Mouse (Mus musculus): ENCODE measurements around the gene Trappc1. TPM values are rescaled to one million over a fixed set of nuclear protein-coding genes. Genes with fewer than 3 reads are reported as not detected.
A peak's percentile ranks its signal among the peaks of the same experiment; 100 is the strongest.

Trappc1 gene
- total and polyA plus RNA-seq, 3 experiments: 85.4 to 124 (median 102) TPM

- TF ChIP-seq ZKSCAN1 (IDR thresholded peaks at IDR 0.05; ENCODE audit: borderline replicate concordance, low read depth, low read length): no peak
- TF ChIP-seq IRF4 (IDR thresholded peaks at IDR 0.05; ENCODE audit: low read depth, low read length): peak; percentile 53; the same call in 1 of the 2 replicates
- TF ChIP-seq TCF12 (IDR thresholded peaks at IDR 0.05; ENCODE audit: low read depth, low read length): peak; percentile 68
- TF ChIP-seq PAX5 (IDR thresholded peaks at IDR 0.05; ENCODE audit: low read length): no peak
- no peak for TF ChIP-seq USF1 (IDR thresholded peaks at IDR 0.05; ENCODE audit: low read depth, low read length)
- TF ChIP-seq ETS1 (conservative IDR thresholded peaks at IDR 0.05; ENCODE audit: low read depth, low read length): no peak
- TF ChIP-seq MYC (IDR thresholded peaks at IDR 0.05; ENCODE audit: low read depth, low read length): no peak
- no peak for TF ChIP-seq EP300 (IDR thresholded peaks at IDR 0.05; ENCODE audit: low read length)
- no peak for TF ChIP-seq UBTF (IDR thresholded peaks at IDR 0.05; ENCODE audit: low read depth, low read length)
- TF ChIP-seq NRF1 (IDR thresholded peaks at IDR 0.05; ENCODE audit: low read depth, low read length): no peak
- TF ChIP-seq SIN3A (IDR thresholded peaks at IDR 0.05; ENCODE audit: low read length): peak; percentile 28; the same call in 1 of the 2 replicates
- no peak; the same call in 1 of the 2 replicates for TF ChIP-seq MAZ (IDR thresholded peaks at IDR 0.05; ENCODE audit: low read depth, low read length)
- no peak for TF ChIP-seq ZNF384 (IDR thresholded peaks at IDR 0.05; ENCODE audit: low read depth, low read length)
- peak; percentile 87 for TF ChIP-seq KAT2A (IDR thresholded peaks at IDR 0.05; ENCODE audit: insufficient replicate concordance, low read length)
- TF ChIP-seq RCOR1 (conservative IDR thresholded peaks at IDR 0.05; ENCODE audit: low read depth, low read length): no peak
- peak; percentile 56 for TF ChIP-seq HCFC1 (IDR thresholded peaks at IDR 0.05; ENCODE audit: low read depth, low read length)
- TF ChIP-seq BHLHE40 (IDR thresholded peaks at IDR 0.05; ENCODE audit: low read depth, low read length): no peak
- no peak for TF ChIP-seq JUND (conservative IDR thresholded peaks at IDR 0.05; ENCODE audit: low read depth, low read length)
- no peak for TF ChIP-seq RAD21 (IDR thresholded peaks at IDR 0.05; ENCODE audit: low read depth, low read length)
Observed at GRCm38 (mm10) chr11:69331929-69332405, 8.2 kb downstream of the Trappc1 start (continued).

DNA sequence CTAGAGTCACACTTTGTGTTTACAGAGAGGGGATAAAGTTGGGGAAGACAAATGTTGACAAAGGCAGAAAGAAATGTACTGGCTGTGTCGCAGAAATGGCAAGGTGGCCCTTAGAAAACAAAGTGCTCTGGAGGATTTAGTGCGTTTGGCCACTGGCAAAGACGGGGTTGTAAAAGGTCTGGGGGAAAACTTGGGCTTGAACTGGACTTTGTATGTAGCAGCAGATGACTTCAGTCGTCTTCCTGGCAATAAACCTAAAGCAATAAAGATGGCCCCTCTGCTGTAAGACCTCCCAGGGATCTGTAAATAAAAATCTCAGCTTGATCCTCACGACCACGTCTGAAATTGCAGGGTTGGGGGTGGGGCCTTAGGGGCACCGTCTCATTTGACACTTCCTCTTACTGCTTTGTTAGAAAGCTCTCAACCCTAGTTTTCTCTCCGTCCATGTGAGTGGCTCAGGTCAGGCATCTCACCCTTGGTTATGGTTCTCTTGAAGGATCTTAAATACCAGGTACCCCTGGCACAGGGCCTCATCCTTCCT, 9.0 kb downstream of the Trappc1 start:
- Histone ChIP-seq H3K4me2 (ENCODE audit: insufficient read depth, low read depth, poor library complexity, severe bottlenecking) (peak overlapping the region; percentile 52; the same call in 1 of the 2 replicates), H3K9me3 (replicated peaks; ENCODE audit: low read length) (peaks cover 3% of the 10 kb centered on the region), H3K4me1 (ENCODE audit: control insufficient read depth in 1 of 2, insufficient read depth in 2 of 2) (peaks cover 5 to 14% of the 10 kb centered on the region in 2 experiments; a peak in 3 of 4 replicates), H3K27ac (ENCODE audit: insufficient read depth, low read depth) (no peak overlapping the region), H3K4me3 (replicated peaks in 1 of 3; ENCODE audit: low read depth in 2 of 3, low read length in 2 of 3, poor library complexity in 1 of 3) (no peak overlapping the region), H3K79me2 (replicated peaks; ENCODE audit: control insufficient read depth, extremely low read depth, insufficient read depth, poor library complexity, severe bottlenecking) (no peaks in the 10 kb centered on the region), H3K9ac (ENCODE audit: insufficient read depth, low read depth) (peak overlapping the region; percentile 50), H3K36me3 (replicated peaks in 1 of 2; ENCODE audit: control insufficient read depth in 1 of 2, insufficient read depth in 1 of 2, low read length in 1 of 2) (no peaks in the 10 kb centered on the region), H3K27me3 (replicated peaks) (peaks cover 25% of the 10 kb centered on the region)
- no peak for DNase-seq (ENCODE audit: extremely low read depth)
- dilution Hi-C loops (cut with MboI; ENCODE audit: extremely low pct_ligation_motif_present, extremely low pct_unique_long_range_greater_than_20kb, low sequenced_read_pairs) (no loop called here), in situ Hi-C loops (cut with MboI; ENCODE audit: low pct_ligation_motif_present, low pct_unique_long_range_greater_than_20kb, low sequenced_read_pairs) (loop anchor here (5.0 kb wide), 2 partner anchors 35 to 60 kb away; partner anchors contain the start of gene Chd3)
- no peak for TF ChIP-seq ETS1 (conservative IDR thresholded peaks at IDR 0.05; ENCODE audit: low read depth, low read length)
- 0 out of 2 replicates have a peak, but pooled peaks have one; percentile 22 for TF ChIP-seq CHD2 (IDR thresholded peaks at IDR 0.05; ENCODE audit: low read length)
- no peak for TF ChIP-seq CHD1 (IDR thresholded peaks at IDR 0.05; ENCODE audit: low read depth, low read length)

Data from CH12.LX (cell line).